Mouse (Mus musculus) forebrain, embryonic 15.5 days (tissue): Measurements from ENCODE around the gene Esyt2. TPM values are rescaled to one million over a fixed set of nuclear protein-coding genes. Genes with fewer than 3 reads are reported as not detected.

ENCODE experiments used
- ATAC-seq: fragments of 200-750 bp; cut with Nextera tagmentation; replicated peaks from 2 replicates; pipeline ENCODE4 v1.8.0; 2017; ENCODE audit warnings: mild to moderate bottlenecking, moderate TSS enrichment, moderate library complexity
- H3K27ac ChIP-seq: fragments of 300-500 bp; sonication (generic); replicated peaks from 2 replicates; pipeline ENCODE4 v1.5.1; 2015; ENCODE audit warnings: mild to moderate bottlenecking, inconsistent platforms
- H3K27me3 ChIP-seq: fragments of 300-500 bp; sonication (generic); 2 replicates; pipeline ENCODE4 v1.6.1; 2015; ENCODE audit warnings: inconsistent platforms
- H3K36me3 ChIP-seq: fragments of 300-500 bp; sonication (generic); 2 replicates; pipeline ENCODE4 v1.6.1; 2015; ENCODE audit warnings: mild to moderate bottlenecking, inconsistent platforms
- H3K4me1 ChIP-seq: fragments of 300-500 bp; sonication (generic); 2 replicates; pipeline ENCODE4 v1.6.1; 2015; ENCODE audit warnings: inconsistent platforms
- H3K4me2 ChIP-seq: fragments of 300-500 bp; sonication (generic); replicated peaks from 2 replicates; pipeline ENCODE4 v1.6.1; 2015; ENCODE audit warnings: mild to moderate bottlenecking, inconsistent platforms
- H3K4me3 ChIP-seq: fragments of 300-500 bp; sonication (generic); 2 replicates; pipeline ENCODE4 v1.5.1; 2015; ENCODE audit warnings: mild to moderate bottlenecking, inconsistent platforms
- H3K9ac ChIP-seq: fragments of 300-500 bp; sonication (generic); replicated peaks from 2 replicates; pipeline ENCODE4 v1.6.1; 2015; ENCODE audit warnings: mild to moderate bottlenecking, inconsistent platforms
- H3K9me3 ChIP-seq: fragments of 300-500 bp; sonication (generic); 2 replicates; pipeline ENCODE4 v1.6.1; 2016; ENCODE audit warnings: inconsistent platforms
- WGBS: fragments of 180-500 bp; shearing (Covaris S2); methylation state at CpG from one replicate; pipeline ENCODE4 v1.1.7; 2015; ENCODE audit warnings: mixed read lengths; 5-methylcytosine and 5-hydroxymethylcytosine counted together
- polyA plus RNA-seq: library from polyadenylated mRNA; unstranded; fragments of >200 nt; fragmentation: Nextera tagmentation; extraction: Ambion mirVana; gene quantifications from 2 replicates; pipeline ENCODE4 v1.2.1, GENCODE M21; 2015

Gene Esyt2
- polyA plus RNA-seq, 1 experiment from 2014 or later = 13.0 TPM

- Histone ChIP-seq H3K9ac (no peak overlapping the region), H3K27me3 (no peaks in the 10 kb centered on the region), H3K4me1 (no peaks in the 10 kb centered on the region), H3K9me3 (no peaks in the 10 kb centered on the region), H3K4me2 (no peak overlapping the region), H3K4me3 (no peak overlapping the region), H3K36me3 (peaks cover 42% of the 10 kb centered on the region), H3K27ac (no peak overlapping the region)
- 90% methylated on average over 2 of the region's 2 CpGs for WGBS
- ATAC-seq = no peak
Measured at GRCm38 (mm10) chr12:116368857-116369256, 87.9 kb downstream of the Esyt2 start.

GRCm38 (mm10) chr12:116383101-116383500 lies 102.1 kb downstream of the Esyt2 start:
- 90% methylated on average over 2 of the region's 2 CpGs for WGBS
- Histone ChIP-seq H3K9ac (no peak overlapping the region), H3K9me3 (no peaks in the 10 kb centered on the region), H3K4me2 (no peak overlapping the region), H3K4me3 (no peak overlapping the region), H3K4me1 (no peaks in the 10 kb centered on the region), H3K27ac (no peak overlapping the region), H3K36me3 (peaks cover 5% of the 10 kb centered on the region; the same call in 1 of the 2 replicates), H3K27me3 (no peaks in the 10 kb centered on the region)
- no peak for ATAC-seq

GRCm38 (mm10) chr12:116383995-116384394 lies 103.0 kb downstream of the Esyt2 start:
- no peaks in the 10 kb centered on the region for H3K4me1 ChIP-seq
- no peak overlapping the region for H3K9ac ChIP-seq
- H3K4me3 ChIP-seq = no peak overlapping the region
- no peak overlapping the region for H3K4me2 ChIP-seq
- no peak for ATAC-seq
- H3K36me3 ChIP-seq = peaks cover 5% of the 10 kb centered on the region; the same call in 1 of the 2 replicates
- no peaks in the 10 kb centered on the region for H3K27me3 ChIP-seq
- no peak overlapping the region for H3K27ac ChIP-seq
- H3K9me3 ChIP-seq = no peaks in the 10 kb centered on the region

- H3K4me2 ChIP-seq = no peak overlapping the region
- H3K27me3 ChIP-seq = no peaks in the 10 kb centered on the region
- no peaks in the 10 kb centered on the region for H3K4me1 ChIP-seq
- H3K36me3 ChIP-seq = no peaks in the 10 kb centered on the region
- ATAC-seq = no peak
- H3K4me3 ChIP-seq = no peak overlapping the region
- H3K27ac ChIP-seq = no peak overlapping the region
- H3K9ac ChIP-seq = no peak overlapping the region
- no peaks in the 10 kb centered on the region for H3K9me3 ChIP-seq
- 84% methylated on average over 1 of the region's 1 CpGs for WGBS
Measured at GRCm38 (mm10) chr12:116386802-116387201, 105.8 kb downstream of the Esyt2 start.

- WGBS = 48% methylated on average over 1 of the region's 1 CpGs
- Histone ChIP-seq H3K27me3 (no peaks in the 10 kb centered on the region), H3K4me2 (no peak overlapping the region), H3K9me3 (no peaks in the 10 kb centered on the region), H3K9ac (no peak overlapping the region), H3K36me3 (no peaks in the 10 kb centered on the region), H3K4me3 (no peak overlapping the region), H3K27ac (no peak overlapping the region), H3K4me1 (no peaks in the 10 kb centered on the region)
- no peak for ATAC-seq
Measured at GRCm38 (mm10) chr12:116389868-116390267, 108.9 kb downstream of the Esyt2 start.

GRCm38 (mm10) chr12:116394327-116394726 lies 113.3 kb downstream of the Esyt2 start:
- no peak for ATAC-seq
- no peaks in the 10 kb centered on the region for H3K36me3 ChIP-seq
- H3K4me1 ChIP-seq = no peaks in the 10 kb centered on the region
- H3K4me3 ChIP-seq = no peak overlapping the region
- H3K27ac ChIP-seq = no peak overlapping the region
- H3K27me3 ChIP-seq = no peaks in the 10 kb centered on the region
- no peaks in the 10 kb centered on the region for H3K9me3 ChIP-seq
- 65% methylated on average over 2 of the region's 2 CpGs for WGBS
- no peak overlapping the region for H3K4me2 ChIP-seq
- no peak overlapping the region for H3K9ac ChIP-seq

- H3K36me3 ChIP-seq = no peaks in the 10 kb centered on the region
- no peak overlapping the region for H3K4me2 ChIP-seq
- H3K4me1 ChIP-seq = no peaks in the 10 kb centered on the region
- no peaks in the 10 kb centered on the region for H3K9me3 ChIP-seq
- 96% methylated on average over 2 of the region's 2 CpGs for WGBS
- no peak for ATAC-seq
- no peaks in the 10 kb centered on the region for H3K27me3 ChIP-seq
- H3K27ac ChIP-seq = no peak overlapping the region
- no peak overlapping the region for H3K9ac ChIP-seq
- no peak overlapping the region for H3K4me3 ChIP-seq
Measured at GRCm38 (mm10) chr12:116395312-116395711, 114.3 kb downstream of the Esyt2 start.

GRCm38 (mm10) chr12:116396072-116396695 lies 115.2 kb downstream of the Esyt2 start:
- Histone ChIP-seq H3K4me3 (no peak overlapping the region), H3K4me2 (no peak overlapping the region), H3K9ac (no peak overlapping the region), H3K4me1 (no peaks in the 10 kb centered on the region), H3K36me3 (no peaks in the 10 kb centered on the region), H3K27ac (no peak overlapping the region), H3K9me3 (no peaks in the 10 kb centered on the region), H3K27me3 (no peaks in the 10 kb centered on the region)
- ATAC-seq = no peak
- WGBS = 37% methylated on average over 2 of the region's 2 CpGs

GRCm38 (mm10) chr12:116404012-116404679 lies 123.2 kb downstream of the Esyt2 start:
- H3K27ac ChIP-seq = no peak overlapping the region
- peak overlapping the region; percentile 85 for H3K4me3 ChIP-seq
- peak overlapping the region; percentile 71 for H3K4me2 ChIP-seq
- ATAC-seq = peak; percentile 8
- peaks cover 18% of the 10 kb centered on the region; the same call in 1 of the 2 replicates for H3K9me3 ChIP-seq
- H3K36me3 ChIP-seq = peaks cover 9% of the 10 kb centered on the region
- no peaks in the 10 kb centered on the region for H3K27me3 ChIP-seq
- 99% methylated on average over 18 of the region's 18 CpGs for WGBS
- H3K9ac ChIP-seq = peak overlapping the region; percentile 43; the same call in 1 of the 2 replicates
- H3K4me1 ChIP-seq = peaks cover 13% of the 10 kb centered on the region

GRCm38 (mm10) chr12:116405045-116405835 lies 124.2 kb downstream of the Esyt2 start, which contains the start of gene Ncapg2:
Ncapg2 (plus strand) TSS chr12:116405402.
- Histone ChIP-seq H3K9me3 (peaks cover 18% of the 10 kb centered on the region; the same call in 1 of the 2 replicates), H3K4me3 (peak within 1 kb of the TSS; percentile 85), H3K36me3 (peaks cover 9% of the 10 kb centered on the region), H3K4me2 (peak within 1 kb of the TSS; percentile 71), H3K9ac (peak within 1 kb of the TSS; percentile 62), H3K27ac (peak within 1 kb of the TSS; percentile 54), H3K4me1 (peaks cover 13% of the 10 kb centered on the region), H3K27me3 (no peaks in the 10 kb centered on the region)
- ATAC-seq = peak; percentile 99
- WGBS = under 1% methylated on average over 72 of the region's 72 CpGs

GRCm38 (mm10) chr12:116405836-116406155 lies 124.8 kb downstream of the Esyt2 start:
- peaks cover 9% of the 10 kb centered on the region for H3K36me3 ChIP-seq
- H3K27ac ChIP-seq = no peak overlapping the region
- H3K27me3 ChIP-seq = no peaks in the 10 kb centered on the region
- H3K4me1 ChIP-seq = peaks cover 13% of the 10 kb centered on the region
- peaks cover 18% of the 10 kb centered on the region; the same call in 1 of the 2 replicates for H3K9me3 ChIP-seq
- 10% methylated on average over 8 of the region's 8 CpGs for WGBS
- no peak for ATAC-seq
- H3K4me2 ChIP-seq = peak overlapping the region; percentile 71
- H3K9ac ChIP-seq = peak overlapping the region; percentile 62
- H3K4me3 ChIP-seq = peak overlapping the region; percentile 85

- Histone ChIP-seq H3K9me3 (peaks cover 11% of the 10 kb centered on the region; the same call in 1 of the 2 replicates), H3K4me3 (no peak overlapping the region), H3K27me3 (no peaks in the 10 kb centered on the region), H3K4me1 (peaks cover 13% of the 10 kb centered on the region), H3K27ac (no peak overlapping the region), H3K36me3 (peaks cover 9% of the 10 kb centered on the region), H3K4me2 (no peak overlapping the region), H3K9ac (no peak overlapping the region)
- 95% methylated on average over 5 of the region's 5 CpGs for WGBS
- no peak for ATAC-seq
Measured at GRCm38 (mm10) chr12:116407883-116408282, 126.9 kb downstream of the Esyt2 start.
